Mouse (Mus musculus): Measurements from ENCODE around the gene Gm10563. TPM values are rescaled to one million over a fixed set of nuclear protein-coding genes. Genes with fewer than 3 reads are reported as not detected.

Gm10563 gene
- polyA plus RNA-seq, 1 experiment from 2014 or later = not detected

- no peak for ATAC-seq (ENCODE audit: insufficient number of reproducible peaks, low FRiP score, low TSS enrichment, low read depth)
- no peak overlapping the region for H3K4me3 ChIP-seq (replicated peaks)
- H3K4me2 ChIP-seq (replicated peaks) = no peak overlapping the region
- no peaks in the 10 kb centered on the region for H3K27me3 ChIP-seq
- H3K9ac ChIP-seq = no peak overlapping the region
- no peaks in the 10 kb centered on the region for H3K4me1 ChIP-seq
- H3K9me3 ChIP-seq (replicated peaks) = no peaks in the 10 kb centered on the region
- H3K36me3 ChIP-seq = peaks cover 22% of the 10 kb centered on the region
- 50% methylated on average over 1 of the region's 1 CpGs for WGBS
- H3K27ac ChIP-seq (replicated peaks) = no peak overlapping the region
Measured at GRCm38 (mm10) chr4:155593780-155594179, 51.4 kb downstream of the Gm10563 start.

GRCm38 (mm10) chr4:155591012-155591719, 54.0 kb downstream of the Gm10563 start:
- no peak overlapping the region for H3K4me2 ChIP-seq (replicated peaks)
- H3K36me3 ChIP-seq = peaks cover 48% of the 10 kb centered on the region
- 85% methylated on average over 7 of the region's 7 CpGs for WGBS
- H3K27me3 ChIP-seq = no peaks in the 10 kb centered on the region
- H3K27ac ChIP-seq (replicated peaks) = no peak overlapping the region
- H3K9ac ChIP-seq = no peak overlapping the region
- H3K4me1 ChIP-seq = no peaks in the 10 kb centered on the region
- no peak for ATAC-seq (ENCODE audit: insufficient number of reproducible peaks, low FRiP score, low TSS enrichment, low read depth)
- H3K9me3 ChIP-seq (replicated peaks) = no peaks in the 10 kb centered on the region
- no peak overlapping the region for H3K4me3 ChIP-seq (replicated peaks)

- peaks cover 66% of the 10 kb centered on the region for H3K36me3 ChIP-seq
- ATAC-seq (ENCODE audit: insufficient number of reproducible peaks, low FRiP score, low TSS enrichment, low read depth) = no peak
Measured at GRCm38 (mm10) chr4:155589356-155589755, 55.9 kb downstream of the Gm10563 start.

GRCm38 (mm10) chr4:155582279-155582905, 62.8 kb downstream of the Gm10563 start:
- no peaks in the 10 kb centered on the region for H3K4me1 ChIP-seq
- ATAC-seq (ENCODE audit: insufficient number of reproducible peaks, low FRiP score, low TSS enrichment, low read depth) = no peak
- no peaks in the 10 kb centered on the region for H3K9me3 ChIP-seq (replicated peaks)
- no peak overlapping the region for H3K27ac ChIP-seq (replicated peaks)
- H3K27me3 ChIP-seq = no peaks in the 10 kb centered on the region
- H3K4me3 ChIP-seq (replicated peaks) = no peak overlapping the region
- H3K9ac ChIP-seq = no peak overlapping the region
- H3K4me2 ChIP-seq (replicated peaks) = no peak overlapping the region
- peaks cover 60% of the 10 kb centered on the region for H3K36me3 ChIP-seq
- WGBS = 83% methylated on average over 6 of the region's 6 CpGs

More at GRCm38 (mm10) chr4:155589356-155589755, 55.9 kb downstream of the Gm10563 start:
- no peak overlapping the region for H3K4me2 ChIP-seq (replicated peaks)
- WGBS = 97% methylated on average over 5 of the region's 5 CpGs
- no peak overlapping the region for H3K4me3 ChIP-seq (replicated peaks)
- no peak overlapping the region for H3K9ac ChIP-seq
- H3K4me1 ChIP-seq = no peaks in the 10 kb centered on the region
- no peaks in the 10 kb centered on the region for H3K9me3 ChIP-seq (replicated peaks)
- no peaks in the 10 kb centered on the region for H3K27me3 ChIP-seq
- no peak overlapping the region for H3K27ac ChIP-seq (replicated peaks)

- no peak overlapping the region for H3K9ac ChIP-seq
- WGBS = 36% methylated on average over 1 of the region's 1 CpGs
- H3K36me3 ChIP-seq = peaks cover 53% of the 10 kb centered on the region
- H3K9me3 ChIP-seq (replicated peaks) = no peaks in the 10 kb centered on the region
- no peaks in the 10 kb centered on the region for H3K27me3 ChIP-seq
- no peak overlapping the region for H3K27ac ChIP-seq (replicated peaks)
- H3K4me2 ChIP-seq (replicated peaks) = no peak overlapping the region
- H3K4me3 ChIP-seq (replicated peaks) = no peak overlapping the region
- ATAC-seq (ENCODE audit: insufficient number of reproducible peaks, low FRiP score, low TSS enrichment, low read depth) = no peak
- no peaks in the 10 kb centered on the region for H3K4me1 ChIP-seq
Measured at GRCm38 (mm10) chr4:155580420-155580819, 64.8 kb downstream of the Gm10563 start.

GRCm38 (mm10) chr4:155578336-155579125, 66.7 kb downstream of the Gm10563 start:
- ATAC-seq (ENCODE audit: insufficient number of reproducible peaks, low FRiP score, low TSS enrichment, low read depth) = no peak
- 80% methylated on average over 7 of the region's 7 CpGs for WGBS
- H3K4me1 ChIP-seq = no peaks in the 10 kb centered on the region

GRCm38 (mm10) chr4:155577741-155578140, 67.5 kb downstream of the Gm10563 start:
- no peak overlapping the region for H3K4me2 ChIP-seq (replicated peaks)
- no peak overlapping the region for H3K4me3 ChIP-seq (replicated peaks)
- no peak overlapping the region for H3K27ac ChIP-seq (replicated peaks)
- peaks cover 28% of the 10 kb centered on the region for H3K36me3 ChIP-seq
- H3K9me3 ChIP-seq (replicated peaks) = no peaks in the 10 kb centered on the region
- 82% methylated on average over 5 of the region's 5 CpGs for WGBS
- H3K9ac ChIP-seq = no peak overlapping the region
- no peaks in the 10 kb centered on the region for H3K4me1 ChIP-seq
- no peaks in the 10 kb centered on the region for H3K27me3 ChIP-seq
- ATAC-seq (ENCODE audit: insufficient number of reproducible peaks, low FRiP score, low TSS enrichment, low read depth) = no peak

More at GRCm38 (mm10) chr4:155578336-155579125, 66.7 kb downstream of the Gm10563 start:
- Histone ChIP-seq H3K27me3 (no peaks in the 10 kb centered on the region), H3K27ac (replicated peaks) (no peak overlapping the region), H3K9me3 (replicated peaks) (no peaks in the 10 kb centered on the region), H3K9ac (no peak overlapping the region), H3K36me3 (peaks cover 34% of the 10 kb centered on the region), H3K4me2 (replicated peaks) (no peak overlapping the region), H3K4me3 (replicated peaks) (no peak overlapping the region)

- Histone ChIP-seq H3K27ac (replicated peaks) (no peak overlapping the region), H3K4me2 (replicated peaks) (no peak overlapping the region), H3K27me3 (no peaks in the 10 kb centered on the region), H3K4me1 (no peaks in the 10 kb centered on the region), H3K4me3 (replicated peaks) (no peak overlapping the region), H3K36me3 (peaks cover 23% of the 10 kb centered on the region), H3K9ac (no peak overlapping the region), H3K9me3 (replicated peaks) (no peaks in the 10 kb centered on the region)
- WGBS = 92% methylated on average over 9 of the region's 9 CpGs
- ATAC-seq (ENCODE audit: insufficient number of reproducible peaks, low FRiP score, low TSS enrichment, low read depth) = no peak
Measured at GRCm38 (mm10) chr4:155577132-155577531, 68.1 kb downstream of the Gm10563 start.

- WGBS = 89% methylated on average over 8 of the region's 8 CpGs
- ATAC-seq (ENCODE audit: insufficient number of reproducible peaks, low FRiP score, low TSS enrichment, low read depth) = no peak
- H3K9me3 ChIP-seq (replicated peaks) = no peaks in the 10 kb centered on the region
Measured at GRCm38 (mm10) chr4:155575521-155575920, 69.7 kb downstream of the Gm10563 start.

GRCm38 (mm10) chr4:155574931-155575330, 70.3 kb downstream of the Gm10563 start:
- ATAC-seq (ENCODE audit: insufficient number of reproducible peaks, low FRiP score, low TSS enrichment, low read depth) = no peak
- no peak overlapping the region for H3K27ac ChIP-seq (replicated peaks)
- 85% methylated on average over 11 of the region's 11 CpGs for WGBS

More at GRCm38 (mm10) chr4:155575521-155575920, 69.7 kb downstream of the Gm10563 start:
- no peak overlapping the region for H3K4me2 ChIP-seq (replicated peaks)
- H3K4me3 ChIP-seq (replicated peaks) = no peak overlapping the region
- no peak overlapping the region for H3K27ac ChIP-seq (replicated peaks)
- H3K9ac ChIP-seq = no peak overlapping the region
- H3K4me1 ChIP-seq = peaks cover 6% of the 10 kb centered on the region
- H3K27me3 ChIP-seq = no peaks in the 10 kb centered on the region
- peaks cover 19% of the 10 kb centered on the region for H3K36me3 ChIP-seq

GRCm38 (mm10) chr4:155573876-155574275, 71.3 kb downstream of the Gm10563 start:
- H3K27me3 ChIP-seq = no peaks in the 10 kb centered on the region
- no peak overlapping the region for H3K4me3 ChIP-seq (replicated peaks)
- H3K9ac ChIP-seq = no peak overlapping the region
- H3K4me1 ChIP-seq = peaks cover 6% of the 10 kb centered on the region
- no peak overlapping the region for H3K27ac ChIP-seq (replicated peaks)
- ATAC-seq (ENCODE audit: insufficient number of reproducible peaks, low FRiP score, low TSS enrichment, low read depth) = no peak
- no peak overlapping the region for H3K4me2 ChIP-seq (replicated peaks)
- 93% methylated on average over 9 of the region's 9 CpGs for WGBS
- H3K36me3 ChIP-seq = peaks cover 19% of the 10 kb centered on the region
- H3K9me3 ChIP-seq (replicated peaks) = no peaks in the 10 kb centered on the region

More at GRCm38 (mm10) chr4:155574931-155575330, 70.3 kb downstream of the Gm10563 start:
- Histone ChIP-seq H3K9ac (no peak overlapping the region), H3K4me2 (replicated peaks) (no peak overlapping the region), H3K4me3 (replicated peaks) (no peak overlapping the region), H3K9me3 (replicated peaks) (no peaks in the 10 kb centered on the region), H3K4me1 (peaks cover 6% of the 10 kb centered on the region), H3K36me3 (peaks cover 19% of the 10 kb centered on the region), H3K27me3 (no peaks in the 10 kb centered on the region)
